Mouse (Mus musculus): Measurements from ENCODE around the gene Sec24d.

The Sec24d gene

DNA sequence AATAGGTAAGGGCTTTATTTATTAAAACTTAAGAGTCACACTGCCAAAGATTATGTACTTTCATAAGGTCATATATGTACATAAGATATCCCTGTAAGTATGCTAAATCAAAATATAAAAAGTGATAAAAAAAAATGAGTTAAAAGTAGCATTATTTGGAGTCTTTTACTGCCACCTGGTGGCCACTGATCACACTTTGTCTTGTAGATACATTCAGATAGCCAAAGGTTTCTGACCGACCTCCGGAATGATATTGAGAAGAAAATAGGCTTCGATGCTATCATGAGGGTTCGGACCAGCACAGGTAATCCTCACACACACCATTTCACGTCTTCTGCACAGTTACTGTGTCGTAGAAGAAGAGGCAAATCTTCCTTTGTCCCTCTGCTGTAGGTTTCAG, 85.9 kb downstream of the Sec24d start:
- POLR2A ChIA-PET, result no interaction called here
- CTCF ChIA-PET, result interaction anchor here in 2 of 4 experiments (0.8 to 2.1 kb wide), 4 partner anchors 185 to 194 kb away, joined by 3 to 8 read pairs (median 5); no protein-coding TSS in a partner anchor

DNA sequence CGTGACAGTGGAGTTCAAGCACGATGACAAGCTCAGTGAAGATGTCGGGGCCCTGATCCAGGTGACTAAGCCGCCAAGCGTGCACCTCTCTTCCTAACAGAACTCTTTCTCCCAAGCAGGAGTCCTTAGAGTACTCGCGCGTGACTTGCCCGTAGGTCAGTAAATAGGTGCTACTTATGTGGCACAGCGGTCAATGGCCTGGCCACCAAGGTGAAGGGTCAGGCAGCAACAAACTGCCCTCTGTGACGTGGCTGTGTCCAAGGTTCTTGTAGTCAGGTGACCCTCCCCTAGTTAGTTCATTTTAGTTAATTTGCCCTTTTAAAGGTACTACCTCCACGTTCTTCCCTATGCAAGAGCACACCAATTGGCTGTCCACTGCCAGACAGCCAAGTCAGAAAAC, 86.4 kb downstream of the Sec24d start:
- ChIA-PET POLR2A (no interaction called here), CTCF (interaction anchor here in 1 of 4 experiments (2.1 kb wide), 1 partner anchor 185 kb away, joined by 6 read pairs; no protein-coding TSS in a partner anchor)

DNA sequence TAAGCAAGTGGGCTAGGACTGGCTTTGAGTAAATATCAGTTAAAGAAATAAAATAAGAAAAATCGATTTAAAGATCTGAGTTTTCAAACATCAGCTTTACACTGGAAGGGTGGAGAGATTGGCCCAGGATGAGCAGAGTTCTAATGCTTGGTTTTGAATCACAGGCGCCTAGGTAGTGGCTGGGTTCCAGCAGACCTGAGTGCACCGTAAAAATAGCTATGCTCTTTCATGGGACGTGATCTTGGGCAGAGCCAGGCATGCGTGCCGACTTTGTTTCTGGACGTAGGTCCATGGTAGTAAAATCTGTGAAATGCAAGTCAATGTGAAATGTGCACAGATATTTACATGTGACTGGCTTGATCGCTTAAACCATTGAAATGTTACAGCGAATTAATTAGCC, 87.1 kb downstream of the Sec24d start:
- ChIA-PET CTCF (no interaction called here), POLR2A (no interaction called here)

DNA sequence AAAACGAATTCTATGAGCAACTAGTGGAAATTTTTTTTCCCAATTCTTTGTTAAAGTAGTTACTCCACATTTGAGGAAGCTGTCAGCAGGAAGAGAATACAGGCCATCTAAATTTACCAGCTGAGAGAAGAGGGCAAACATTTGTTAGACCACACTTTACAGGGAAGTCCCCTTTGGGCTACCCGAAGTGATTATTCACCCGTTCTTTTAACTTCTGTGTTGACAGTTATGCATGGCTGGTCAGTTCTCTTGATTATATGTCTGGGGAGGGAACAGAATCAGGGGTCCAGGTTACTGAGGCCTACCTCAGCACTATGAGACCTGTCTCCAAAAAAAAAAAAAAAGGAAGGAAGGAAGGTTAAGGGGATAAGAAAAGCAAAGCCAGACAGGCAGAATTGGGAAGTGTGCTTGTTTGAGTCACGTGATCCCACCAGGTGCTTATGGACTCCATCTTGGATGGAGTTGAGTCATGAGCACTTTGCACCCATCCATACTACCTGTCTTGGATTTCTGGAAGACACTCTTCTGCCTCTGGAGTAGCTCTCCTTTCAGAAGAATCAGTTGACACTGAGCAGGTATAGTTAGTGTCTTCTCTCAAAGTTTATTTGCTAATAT, 89.2 kb downstream of the Sec24d start:
- POLR2A ChIA-PET, result interaction anchor here in 1 of 4 experiments (1.0 kb wide), 1 partner anchor 90 kb away, joined by 3 read pairs; the partner anchor contains the start of gene Sec24d
- CTCF ChIA-PET, result no interaction called here

DNA sequence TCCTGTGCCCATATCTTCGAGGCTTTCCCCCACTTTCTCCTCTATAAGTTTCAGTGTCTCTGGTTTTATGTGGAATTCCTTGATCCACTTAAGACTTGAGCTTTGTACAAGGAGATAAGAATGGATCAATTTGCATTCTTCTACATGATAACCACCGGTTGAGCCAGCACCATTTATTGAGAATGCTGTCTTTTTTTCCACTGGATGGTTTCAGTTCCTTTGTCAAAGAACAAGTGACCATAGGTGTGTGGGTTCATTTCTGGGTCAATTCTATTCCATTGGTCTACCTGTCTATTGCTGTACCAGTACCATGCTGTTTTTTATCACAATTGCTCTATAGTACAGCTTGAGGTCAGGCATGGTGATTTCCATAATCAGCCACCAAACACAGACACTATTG, 99.6 kb downstream of the Sec24d start:
- POLR2A ChIA-PET, result interaction anchor here in 2 of 4 experiments (0.6 to 1.1 kb wide), 4 partner anchors 19 to 142 kb away, joined by 3 read pairs; partner anchors contain the start of gene Mettl14 (in 1 of the 2)
- CTCF ChIA-PET, result interaction anchor here in 2 of 4 experiments (0.6 to 0.9 kb wide), 2 partner anchors 15 to 16 kb away, joined by 3 read pairs; no protein-coding TSS in a partner anchor

DNA sequence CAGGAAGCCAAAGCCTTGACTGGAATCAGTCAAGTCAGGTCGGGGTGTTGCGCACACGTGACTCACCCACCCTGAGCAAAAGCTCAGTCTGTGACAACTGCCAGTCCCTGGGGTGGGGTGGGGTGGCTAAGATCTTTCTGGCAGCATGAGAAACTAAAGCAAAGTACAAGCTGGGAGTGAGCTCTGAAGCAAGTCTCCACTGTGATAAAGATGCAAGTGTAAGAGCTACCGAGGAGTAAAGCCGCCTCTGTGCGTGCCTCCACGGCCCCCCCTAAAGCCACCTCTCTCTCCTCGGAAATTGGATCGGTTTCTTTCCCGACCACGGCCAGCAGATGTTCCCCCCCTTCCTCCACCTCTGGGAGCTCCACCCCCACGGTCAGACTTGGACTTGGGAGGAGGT, 101.9 kb downstream of the Sec24d start:
- ChIA-PET POLR2A (interaction anchor here in 3 of 4 experiments (0.6 to 1.9 kb wide), 12 partner anchors 9 to 1059 kb away, joined by 3 to 6 read pairs (median 3); partner anchors contain the start of genes Mettl14 (in 2 of the 3) and Sec24d (in 1 of the 3)), CTCF (interaction anchor here in 3 of 4 experiments (0.6 to 0.7 kb wide), 3 partner anchors 17 to 278 kb away, joined by 3 to 8 read pairs (median 4); partner anchors contain the start of gene Mettl14 (in 1 of the 3))

DNA sequence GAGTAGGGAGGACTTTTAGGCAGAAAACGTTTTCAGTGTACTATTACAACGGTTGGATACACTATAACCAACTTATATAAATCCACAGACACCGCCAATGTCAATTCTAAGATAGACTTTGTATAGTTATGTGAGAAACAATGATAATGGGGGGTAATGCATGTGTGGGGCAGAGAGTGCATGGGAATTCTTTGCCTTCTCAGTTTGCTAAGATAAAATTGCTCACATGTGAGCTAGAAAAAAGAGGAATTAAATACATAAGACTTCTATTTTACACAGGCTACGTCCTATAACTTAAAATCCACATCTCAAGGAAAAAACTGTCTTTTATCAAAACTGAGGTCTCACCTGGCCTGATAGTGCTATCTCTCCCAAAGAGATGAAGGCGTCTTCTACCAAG, 103.7 kb downstream of the Sec24d start:
- CTCF ChIA-PET, result interaction anchor here in 2 of 4 experiments (1.0 to 1.5 kb wide), 4 partner anchors 11 to 202 kb away, joined by 4 to 7 read pairs (median 5); partner anchors contain the start of gene Synpo2 (in 1 of the 2)
- POLR2A ChIA-PET, result interaction anchor here in 3 of 4 experiments (0.8 to 2.1 kb wide), 5 partner anchors 7 to 138 kb away, joined by 3 to 24 read pairs (median 6); no protein-coding TSS in a partner anchor

DNA sequence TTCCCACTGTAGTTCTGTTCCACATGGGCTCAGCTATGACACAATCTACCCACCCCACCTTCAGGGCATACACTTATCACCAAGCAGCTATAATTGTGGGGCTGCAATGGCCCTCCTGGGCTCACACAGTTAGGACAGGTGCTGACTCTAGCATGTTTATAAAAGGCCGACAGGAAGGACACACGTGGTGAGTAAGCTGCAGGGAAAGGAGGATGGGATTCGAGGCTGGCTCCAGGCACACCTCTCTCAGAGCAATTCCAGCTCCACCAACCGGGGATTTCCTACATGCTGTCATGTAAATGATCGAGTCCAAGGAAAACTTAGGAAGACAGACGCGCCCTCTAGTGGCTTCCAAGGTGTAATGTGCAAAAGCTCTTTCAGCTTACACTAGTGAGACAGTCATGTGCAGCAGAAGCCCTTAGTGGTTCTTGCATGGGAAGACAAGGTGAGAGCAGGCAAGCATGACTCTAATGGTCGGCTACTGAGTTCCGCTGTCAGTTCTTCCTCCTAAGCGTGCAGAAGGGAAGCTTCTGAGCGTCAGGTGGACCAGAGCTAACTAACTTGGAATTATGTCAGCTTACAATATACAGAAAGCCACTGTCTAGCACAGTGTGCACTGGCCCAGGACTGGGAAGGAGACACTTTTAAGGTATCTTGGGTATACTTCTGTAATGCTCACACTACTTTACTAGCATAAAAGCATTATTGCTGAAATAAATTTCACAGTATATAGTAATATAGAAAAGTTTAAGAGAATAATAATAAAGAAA, 104.7 kb downstream of the Sec24d start:
- ChIA-PET CTCF (interaction anchor here (0.5 to 1.5 kb wide), 36 partner anchors 8 to 903 kb away, joined by 3 to 16 read pairs (median 3); partner anchors contain the start of genes Mettl14 (in 2 of the 4), Synpo2 (in 2 of the 4) and Prss12 (in 1 of the 4)), POLR2A (interaction anchor here (0.5 to 2.1 kb wide), 25 partner anchors 8 to 197 kb away, joined by 3 to 24 read pairs (median 4); partner anchors contain the start of genes Mettl14 (in 2 of the 4) and Sec24d (in 1 of the 4))

DNA sequence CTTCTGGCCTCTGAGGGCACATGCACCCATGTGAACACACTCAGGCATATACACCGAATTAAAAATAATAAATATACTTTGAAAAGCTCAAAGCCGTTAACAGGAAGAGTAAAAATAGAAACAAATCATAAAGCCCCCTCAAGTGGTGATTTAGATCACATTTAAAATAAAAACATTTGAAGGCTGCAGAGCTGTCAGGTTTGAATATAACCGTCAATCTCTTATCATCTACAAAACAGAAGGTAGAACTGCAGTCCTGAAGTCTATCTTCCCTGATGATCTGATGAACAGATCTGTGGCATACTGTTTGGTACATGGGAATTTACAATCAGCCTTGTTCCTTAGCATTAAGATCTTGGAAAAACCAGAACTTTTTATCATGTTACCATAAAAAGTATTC, 109.3 kb downstream of the Sec24d start:
- ChIA-PET POLR2A (interaction anchor here in 1 of 4 experiments (0.6 to 1.6 kb wide), 4 partner anchors 9 to 132 kb away, joined by 3 to 5 read pairs (median 3); partner anchors contain the start of gene Mettl14), CTCF (no interaction called here)

DNA sequence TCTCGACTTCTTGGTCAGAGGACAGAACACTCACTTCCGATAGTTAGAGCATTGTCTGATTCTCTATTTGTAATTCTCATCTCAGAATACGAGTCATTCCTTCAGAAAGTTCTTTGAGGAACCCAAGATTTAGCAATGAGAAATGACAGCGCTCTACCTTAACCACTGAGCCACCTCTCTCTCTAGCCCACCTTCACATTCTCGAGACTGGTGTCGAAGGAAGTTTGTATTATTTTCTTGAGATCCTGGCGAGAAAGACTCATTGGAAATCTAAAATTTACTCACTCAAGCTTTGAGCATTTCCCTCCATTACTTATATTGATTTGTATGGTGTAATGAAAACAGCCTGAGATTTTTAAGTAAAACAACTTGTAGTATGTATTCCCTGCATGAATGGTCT, 117.2 kb downstream of the Sec24d start:
- POLR2A ChIA-PET, result interaction anchor here (1.1 to 4.6 kb wide), 11 partner anchors 9 to 124 kb away, joined by 3 to 37 read pairs (median 8); partner anchors contain the start of genes Prss12 (in 1 of the 4) and Sec24d (in 1 of the 4)
- CTCF ChIA-PET, result no interaction called here

DNA sequence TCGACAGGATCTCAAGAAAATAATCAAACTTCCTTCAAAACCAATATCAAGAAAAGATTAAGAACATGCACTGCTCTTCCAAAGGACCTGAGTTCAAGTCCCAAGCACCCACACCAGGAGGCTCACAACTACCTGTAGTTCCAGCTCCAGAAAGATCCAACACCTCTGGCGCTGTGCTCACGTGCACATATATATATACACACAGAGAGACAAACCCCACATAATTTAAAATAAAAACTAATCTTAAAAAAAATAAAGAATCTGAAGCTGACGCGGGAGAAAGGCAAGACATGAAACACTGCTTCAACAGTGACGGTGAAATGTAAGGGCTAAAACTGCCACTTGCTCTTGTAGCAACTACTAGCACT, 117.8 kb downstream of the Sec24d start:
- POLR2A ChIA-PET, result interaction anchor here (0.8 to 4.6 kb wide), 16 partner anchors 9 to 123 kb away, joined by 3 to 37 read pairs (median 6); partner anchors contain the start of genes Prss12 (in 1 of the 4) and Sec24d (in 1 of the 4)

DNA sequence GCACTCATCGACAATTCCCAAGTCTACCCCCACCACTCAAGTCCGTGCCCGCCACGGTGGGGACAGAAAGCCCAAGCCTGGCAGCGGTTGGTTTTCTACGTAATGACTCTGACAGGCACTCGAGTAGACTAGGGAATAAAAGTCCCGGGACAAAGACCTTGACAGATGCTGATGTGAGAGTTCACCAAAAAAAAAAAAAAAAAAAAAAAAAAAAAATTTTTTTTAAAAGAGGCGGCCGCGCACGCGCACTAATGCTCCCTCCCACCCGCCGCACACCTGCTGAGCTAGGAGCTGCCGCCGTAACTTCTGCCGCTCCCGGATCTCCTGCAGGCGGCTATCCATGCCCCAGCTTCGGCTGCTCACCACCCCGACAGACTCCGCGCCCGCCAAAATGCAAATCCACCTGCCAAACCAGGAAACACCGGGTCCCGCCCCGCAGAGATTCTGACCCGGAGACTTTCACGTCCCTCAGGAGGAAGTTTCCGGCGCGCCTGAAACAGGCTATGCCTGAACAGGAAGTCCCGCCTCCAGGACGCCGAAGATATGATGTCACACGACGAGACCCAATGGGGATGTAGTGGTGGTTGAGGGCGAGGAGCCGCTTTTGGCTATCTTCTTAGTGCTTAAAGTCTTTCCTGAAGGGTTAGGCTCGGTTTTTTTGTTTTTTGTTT, 118.4 kb downstream of the Sec24d start, which contains the start of gene Mettl14:
TSS of gene Mettl14 (minus strand) at position 623 of the 671 bp plus-strand sequence.
- CTCF ChIA-PET, result interaction anchor here (0.6 to 1.3 kb wide), 6 partner anchors 14 to 217 kb away, joined by 3 to 12 read pairs (median 6); no protein-coding TSS in a partner anchor

More for the DNA sequence above, 117.8 kb downstream of the Sec24d start:
- CTCF ChIA-PET, result interaction anchor here in 3 of 4 experiments (1.0 to 1.3 kb wide), 3 partner anchors 13 to 216 kb away, joined by 3 to 9 read pairs (median 4); no protein-coding TSS in a partner anchor

DNA sequence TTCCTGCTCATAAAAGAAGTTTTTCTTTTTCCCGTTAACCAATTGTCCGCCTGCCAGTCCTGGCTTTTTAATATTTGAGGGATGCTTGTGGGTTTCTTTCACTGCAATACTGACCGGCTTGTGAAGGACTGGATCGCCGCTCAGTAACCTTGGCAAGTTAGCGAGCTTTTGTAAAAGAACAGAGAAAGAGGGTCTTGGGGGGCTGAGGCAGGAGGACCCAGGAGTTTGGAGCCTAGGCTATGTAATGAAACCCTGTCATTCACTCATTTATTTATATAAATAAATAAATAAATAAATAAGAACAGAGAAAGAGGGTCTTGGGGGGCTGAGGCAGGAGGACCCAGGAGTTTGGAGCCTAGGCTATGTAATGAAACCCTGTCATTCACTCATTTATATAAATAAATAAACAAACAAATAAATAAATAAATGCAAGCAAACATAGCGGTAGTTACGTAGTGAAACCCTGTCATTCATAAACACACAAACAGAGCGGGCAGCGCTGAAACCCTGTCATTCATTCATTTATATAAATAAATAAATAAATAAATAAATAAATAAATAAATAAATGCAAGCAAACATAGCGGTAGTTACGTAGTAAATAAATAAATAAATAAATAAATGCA, 119.0 kb downstream of the Sec24d start:
- ChIA-PET POLR2A (interaction anchor here in 3 of 4 experiments (0.6 to 4.6 kb wide), 26 partner anchors 10 to 458 kb away, joined by 3 to 37 read pairs (median 5); partner anchors contain the start of gene Sec24d (in 1 of the 3)), CTCF (interaction anchor here (0.6 to 1.3 kb wide), 6 partner anchors 14 to 217 kb away, joined by 3 to 12 read pairs (median 6); no protein-coding TSS in a partner anchor)

More for the DNA sequence above, 118.4 kb downstream of the Sec24d start, which contains the start of gene Mettl14:
- POLR2A ChIA-PET, result interaction anchor here (0.6 to 4.6 kb wide), 29 partner anchors 9 to 459 kb away, joined by 3 to 37 read pairs (median 4); partner anchors contain the start of genes Prss12 (in 1 of the 4) and Sec24d (in 1 of the 4)

DNA sequence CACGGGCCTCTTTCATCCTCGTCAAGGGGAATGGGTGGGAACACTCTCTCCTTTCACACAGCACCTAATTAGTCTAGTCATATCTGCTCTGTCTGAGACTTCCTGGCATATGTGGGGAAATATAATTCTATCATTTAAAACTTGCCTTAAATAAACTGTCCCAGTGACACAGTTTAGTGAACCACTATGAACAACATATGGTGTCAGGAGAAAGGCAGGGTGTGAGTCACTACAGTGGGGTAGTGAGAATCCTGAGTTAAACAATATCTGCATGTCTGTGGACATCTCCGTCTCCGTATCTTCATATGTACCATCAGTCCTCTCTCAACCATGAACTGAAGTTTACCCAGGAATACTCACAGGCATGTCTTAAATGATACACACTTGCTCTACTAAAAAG, 123.9 kb downstream of the Sec24d start:
- ChIA-PET CTCF (interaction anchor here in 2 of 4 experiments (0.6 to 0.7 kb wide), 2 partner anchors 9 to 42 kb away, joined by 6 to 9 read pairs; no protein-coding TSS in a partner anchor), POLR2A (no interaction called here)

DNA sequence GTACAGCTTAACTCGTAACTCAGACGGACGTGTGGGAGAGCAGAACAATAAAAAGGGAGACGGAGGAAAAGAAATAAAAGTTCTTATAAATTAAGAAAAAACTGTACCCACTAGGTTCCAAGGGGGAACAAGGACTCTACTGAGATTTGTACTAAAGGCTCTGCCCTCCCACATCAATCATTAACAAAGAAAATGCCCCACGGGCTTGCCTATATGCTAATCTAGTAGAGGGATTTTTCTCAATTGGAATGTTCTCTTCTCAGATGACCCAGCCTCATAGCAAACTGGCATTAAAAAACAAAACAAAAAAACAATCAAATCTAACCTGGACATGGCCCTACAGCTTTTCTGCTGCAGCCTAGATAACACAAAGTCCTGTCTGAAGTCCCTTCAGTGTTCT, 128.4 kb downstream of the Sec24d start:
- ChIA-PET CTCF (interaction anchor here in 1 of 4 experiments (0.6 kb wide), 1 partner anchor 338 kb away, joined by 3 read pairs; no protein-coding TSS in a partner anchor), POLR2A (interaction anchor here in 1 of 4 experiments (0.7 kb wide), 1 partner anchor 13 kb away, joined by 3 read pairs; no protein-coding TSS in a partner anchor)

DNA sequence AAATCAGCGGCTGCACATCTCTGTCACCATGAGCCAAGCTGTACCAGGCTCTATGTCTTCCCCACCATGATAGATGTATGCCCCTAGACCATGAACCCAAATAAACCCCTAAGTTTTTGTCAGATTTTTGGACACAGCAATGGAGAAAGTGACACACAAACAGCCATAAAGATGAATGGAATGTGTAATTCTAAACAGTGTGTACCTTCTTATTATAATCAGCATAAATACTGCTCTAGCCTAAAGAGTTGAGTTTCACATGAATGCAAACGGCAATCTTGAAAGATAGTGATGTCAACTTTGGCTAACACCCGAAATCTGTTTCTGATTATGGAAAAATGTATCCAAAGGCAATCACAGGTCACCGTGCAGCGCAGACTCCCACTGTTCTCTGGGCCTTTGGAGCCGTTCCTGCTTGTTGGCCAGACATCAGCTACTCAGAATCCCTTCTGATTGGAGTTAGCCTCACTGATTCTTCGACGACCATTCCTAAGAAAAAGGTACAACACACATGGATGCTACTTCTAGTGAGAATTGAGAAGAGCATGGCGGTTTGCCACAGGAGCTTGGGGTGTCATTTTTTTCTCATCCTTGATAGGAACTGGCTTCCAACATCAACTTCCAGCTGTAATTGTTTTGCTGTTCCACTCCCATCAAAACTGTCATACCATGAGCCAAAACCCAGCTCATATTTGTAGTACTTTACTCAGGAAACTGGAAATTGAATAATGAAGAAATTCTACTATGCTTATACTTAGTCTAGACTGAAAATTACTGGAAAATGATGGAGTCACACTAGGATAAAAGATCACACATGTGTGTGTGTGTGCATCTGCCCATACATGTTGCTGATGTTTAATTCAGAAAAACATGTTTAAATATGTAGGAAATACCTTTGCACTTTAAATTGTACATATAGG, 130.6 kb downstream of the Sec24d start:
- POLR2A ChIA-PET, result interaction anchor here in 1 of 4 experiments (2.6 kb wide), 1 partner anchor 111 kb away, joined by 9 read pairs; no protein-coding TSS in a partner anchor
- CTCF ChIA-PET, result no interaction called here
